Mouse (Mus musculus): ENCODE results near the gene Fhl5.
"Not testable (repeated sequence)": the region's sequence is repeated elsewhere in the genome, so short reads cannot be mapped to it uniquely, and the experiment has no call there.

Fhl5 gene

GRCm38 (mm10) chr4:25242776-25243175, at the start of gene Fhl5:
Gene Fhl5, minus strand, starts transcription at chr4:25242876.
- DNase-seq, result no peak

- DNase-seq, result not testable (repeated sequence)
Observed at GRCm38 (mm10) chr4:25285002-25285401, 42.3 kb upstream of the Fhl5 start.

- DNase-seq, result peak; percentile 98
Observed at GRCm38 (mm10) chr4:25281671-25282038, 39.0 kb upstream of the Fhl5 start, which contains the start of gene Ufl1. Gene Ufl1, minus strand, starts transcription at chr4:25281821.

GRCm38 (mm10) chr4:25280938-25281670, 38.4 kb upstream of the Fhl5 start:
- DNase-seq, result no peak

GRCm38 (mm10) chr4:25272861-25273627, 30.4 kb upstream of the Fhl5 start:
- no peak for DNase-seq

- no peak for DNase-seq
Observed at GRCm38 (mm10) chr4:25271926-25272325, 29.2 kb upstream of the Fhl5 start.

GRCm38 (mm10) chr4:25267144-25267543, 24.5 kb upstream of the Fhl5 start:
- no peak for DNase-seq

- no peak for DNase-seq
Observed at GRCm38 (mm10) chr4:25257822-25258398, 15.2 kb upstream of the Fhl5 start.

- DNase-seq, result not testable (repeated sequence)
Observed at GRCm38 (mm10) chr4:25235663-25236062, 7.0 kb downstream of the Fhl5 start.

- DNase-seq, result not testable (repeated sequence)
Observed at GRCm38 (mm10) chr4:25233767-25234166, 8.9 kb downstream of the Fhl5 start.

- DNase-seq, result no peak
Observed at GRCm38 (mm10) chr4:25232546-25232945, 10.1 kb downstream of the Fhl5 start.

- DNase-seq, result no peak
Observed at GRCm38 (mm10) chr4:25227527-25227926, 15.1 kb downstream of the Fhl5 start.

- no peak for DNase-seq
Observed at GRCm38 (mm10) chr4:25221927-25222326, 20.7 kb downstream of the Fhl5 start.

GRCm38 (mm10) chr4:25213451-25213850, 29.2 kb downstream of the Fhl5 start:
- DNase-seq, result no peak

GRCm38 (mm10) chr4:25206166-25206565, 36.5 kb downstream of the Fhl5 start:
- no peak for DNase-seq

- no peak for DNase-seq
Observed at GRCm38 (mm10) chr4:25197310-25197709, 45.4 kb downstream of the Fhl5 start.

- DNase-seq, result peak; percentile 7
Observed at GRCm38 (mm10) chr4:25179617-25180208, 63.0 kb downstream of the Fhl5 start.
